In the genomic region with DNA sequence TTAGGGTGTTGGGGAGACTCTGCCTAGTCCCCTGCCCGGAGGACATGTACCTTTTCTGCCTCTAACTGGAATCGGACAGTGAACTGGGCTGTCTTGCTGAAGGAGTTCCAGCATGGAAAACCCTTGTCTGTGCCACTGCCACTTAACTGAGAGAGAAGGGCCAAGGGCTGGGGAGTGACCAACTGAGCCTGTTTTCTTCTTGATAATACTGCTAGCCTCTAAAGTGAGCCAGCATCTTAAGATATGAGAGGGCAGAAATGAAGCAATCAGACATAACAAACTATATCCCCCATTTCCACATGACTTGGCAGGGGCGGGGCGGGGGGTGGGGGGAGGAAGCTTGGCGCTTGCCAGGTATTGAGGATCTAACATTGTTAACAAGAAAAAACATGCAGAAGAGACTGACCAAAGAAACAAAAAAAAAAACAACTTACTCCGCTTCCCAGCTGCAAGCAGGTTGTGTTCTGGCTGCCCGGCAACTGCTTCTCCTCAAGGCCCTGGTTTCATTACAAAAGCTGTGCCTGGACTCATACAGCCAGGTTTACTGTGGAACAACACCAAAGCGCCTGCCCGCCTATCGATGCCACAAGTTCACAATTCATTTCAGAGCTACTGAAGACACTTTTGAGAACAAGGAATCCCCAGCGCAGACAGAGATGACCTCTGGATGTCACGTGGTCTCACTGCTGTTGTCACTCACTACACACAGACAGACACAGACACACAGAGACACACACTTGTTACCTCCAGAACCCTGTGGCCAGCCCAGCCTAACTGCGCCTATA, we compare ENCODE assay signal across 10 mouse cellular contexts.
DNase-seq lines count a peak whose midpoint lies in the region; TF ChIP-seq lines count a peak whose summit lies in the region.
"Had no signal": no experiment of that assay in that cellular context is flagged by ENCODE, and none has a peak within 500 bp of the region (broad histone marks: within the 10 kb centered on the region; RNA-seq: fewer than 3 reads in every experiment).

No protein-coding gene starts in this region.

- DNase-seq in heart, embryonic 10.5 days (ENCODE audit: low spot score) = no peak
- no peak for DNase-seq in heart, postnatal 4 days
- peak; percentile 54 for DNase-seq in ovary, postnatal 36 days (ENCODE audit: low spot score)
- no peak for DNase-seq in ovary, postnatal 14 days (ENCODE audit: low spot score)
- DNase-seq in liver = peak; percentile 68
- DNase-seq in right cerebral cortex, postnatal 25 days = no peak
- DNase-seq in kidney, adult 11 months = no peak

- H3K27me3 ChIP-seq in heart, embryonic 10.5 days (ENCODE audit: insufficient read depth, poor library complexity, severe bottlenecking) = no peaks in the 10 kb centered on the region
- H3K27me3 ChIP-seq in myocyte (ENCODE audit: control insufficient read depth, insufficient read depth, insufficient read length) = no peaks in the 10 kb centered on the region
- H3K27me3 ChIP-seq: neural tube, embryonic 13.5 days had no signal

- WGBS in heart, embryonic 10.5 days = 78% methylated on average over 13 of the region's 13 CpGs

- peaks cover 3% of the 10 kb centered on the region; the same call in 1 of the 2 replicates for H3K36me3 ChIP-seq in heart, embryonic 10.5 days
- peaks cover 5% of the 10 kb centered on the region for H3K36me3 ChIP-seq in myocyte (ENCODE audit: control insufficient read depth, insufficient read depth)
- H3K36me3 ChIP-seq: neural tube, embryonic 13.5 days had no signal

- H3K27ac ChIP-seq in heart, embryonic 10.5 days = peak overlapping the region; percentile 42; the same call in 1 of the 2 replicates
- H3K27ac ChIP-seq: kidney, postnatal 0 days; neural tube, embryonic 13.5 days had no signal

- H3ac ChIP-seq in myocyte (ENCODE audit: control insufficient read depth, insufficient read length) = no peak overlapping the region

- peaks cover 66% of the 10 kb centered on the region for H3K4me1 ChIP-seq in heart, embryonic 10.5 days

- peaks cover 100% of the 10 kb centered on the region for H3K79me2 ChIP-seq in myocyte (ENCODE audit: control insufficient read depth, insufficient read depth)

- 0 out of 2 replicates have a peak, but pooled peaks cover 4% of the 10 kb centered on the region for H3K9me3 ChIP-seq in heart, embryonic 10.5 days

- H3K4me3 ChIP-seq in heart, embryonic 10.5 days = no peak overlapping the region
- peak overlapping the region; percentile 4 for H3K4me3 ChIP-seq in myocyte
- H3K4me3 ChIP-seq: neural tube, embryonic 13.5 days had no signal

- TF ChIP-seq POLR2A in myocyte (IDR thresholded peaks at IDR 0.05; ENCODE audit: insufficient read length, low read depth) = no peak

- H3K4me2 ChIP-seq in myocyte (ENCODE audit: low read depth) = peak overlapping the region; percentile 66
- H3K4me2 ChIP-seq: neural tube, embryonic 13.5 days had no signal

TF ChIP-seq in myocyte, 11 proteins besides CTCF, POLR2A, EP300 and RAD21:
- no peak for TF ChIP-seq TCF3 (IDR thresholded peaks at IDR 0.05; ENCODE audit: insufficient read length, low read depth)
- TF ChIP-seq USF1 (IDR thresholded peaks at IDR 0.05; ENCODE audit: low read depth) = peak; percentile 50

Comparison
In these comparisons a context has a peak if more than half of its experiments do, and no peak if none do; other contexts are left out.
1. DNase-seq: peak in ovary, postnatal 36 days (single experiment) and liver (single experiment); none in heart, embryonic 10.5 days (single experiment), heart, postnatal 4 days (single experiment), ovary, postnatal 14 days (single experiment), right cerebral cortex, postnatal 25 days (single experiment) and kidney, adult 11 months (single experiment).